Mouse (Mus musculus): ENCODE data around the gene Rpsa. TPM values are rescaled to one million over a fixed set of nuclear protein-coding genes. Genes with fewer than 3 reads are reported as not detected.

The Rpsa gene
- polyA plus RNA-seq, 1 experiment from 2014 or later: 1,323 TPM

DNA sequence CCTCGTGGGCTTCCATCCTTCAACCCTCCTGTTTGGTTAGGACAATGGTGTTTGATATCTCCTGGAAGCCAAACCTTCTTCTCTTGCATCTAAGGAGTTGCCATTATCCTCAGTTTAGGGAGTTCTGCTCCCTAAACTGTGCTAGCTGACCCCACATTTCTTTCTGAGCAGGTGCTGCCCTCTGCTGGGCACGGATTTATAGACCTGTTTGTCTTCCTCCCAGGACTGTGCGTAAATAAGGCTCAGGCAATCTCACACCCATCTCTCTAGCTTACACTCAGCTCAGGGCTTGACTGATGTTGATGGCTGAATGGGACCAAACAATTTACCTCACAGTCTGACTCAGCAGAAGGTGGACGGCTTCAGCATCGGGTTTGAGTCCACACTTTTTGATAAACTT, 43.8 kb downstream of the Rpsa start:
- no peaks in the 10 kb centered on the region for H3K27me3 ChIP-seq (ENCODE audit: insufficient read depth, low read length)
- H3K9me3 ChIP-seq (replicated peaks; ENCODE audit: low read length): no peaks in the 10 kb centered on the region
- H3K36me3 ChIP-seq (ENCODE audit: insufficient read depth, low read length): no peaks in the 10 kb centered on the region
- H3K4me3 ChIP-seq (replicated peaks; ENCODE audit: low read depth, low read length): no peak overlapping the region
- DNase-seq (ENCODE audit: low spot score) (peak; percentile 70), ATAC-seq (replicated peaks; ENCODE audit: low FRiP score, low read depth) (0 out of 2 replicates have a peak, but pooled peaks have one; percentile 33)
- H3K27ac ChIP-seq: no peak overlapping the region
- no peak overlapping the region for H3K4me2 ChIP-seq (ENCODE audit: low read length)
- no peaks in the 10 kb centered on the region for H3K4me1 ChIP-seq (replicated peaks; ENCODE audit: insufficient read depth, low read length)
- WGBS: 36% methylated on average over 5 of the region's 5 CpGs
- peak; percentile 79 for TF ChIP-seq CTCF (IDR thresholded peaks at IDR 0.05; ENCODE audit: low read depth)
- no peak overlapping the region for H3K9ac ChIP-seq (ENCODE audit: low read depth, low read length)

GRCm38 (mm10) chr9:120174436-120175137, 47.1 kb downstream of the Rpsa start:
- Histone ChIP-seq H3K4me3 (replicated peaks; ENCODE audit: low read depth, low read length) (no peak overlapping the region), H3K4me1 (replicated peaks; ENCODE audit: insufficient read depth, low read length) (no peaks in the 10 kb centered on the region), H3K9me3 (replicated peaks; ENCODE audit: low read length) (no peaks in the 10 kb centered on the region), H3K9ac (ENCODE audit: low read depth, low read length) (no peak overlapping the region), H3K27me3 (ENCODE audit: insufficient read depth, low read length) (no peaks in the 10 kb centered on the region), H3K36me3 (ENCODE audit: insufficient read depth, low read length) (no peaks in the 10 kb centered on the region), H3K27ac (no peak overlapping the region), H3K4me2 (ENCODE audit: low read length) (no peak overlapping the region)
- no peak for TF ChIP-seq CTCF (IDR thresholded peaks at IDR 0.05; ENCODE audit: low read depth)
- DNase-seq (ENCODE audit: low spot score) (no peak), ATAC-seq (replicated peaks; ENCODE audit: low FRiP score, low read depth) (no peak)
- 88% methylated on average over 18 of the region's 18 CpGs for WGBS

GRCm38 (mm10) chr9:120178813-120179212, 51.3 kb downstream of the Rpsa start:
- Histone ChIP-seq H3K27ac (no peak overlapping the region), H3K36me3 (ENCODE audit: insufficient read depth, low read length) (no peaks in the 10 kb centered on the region)

More at GRCm38 (mm10) chr9:120178813-120179212, 51.3 kb downstream of the Rpsa start:
- TF ChIP-seq CTCF (IDR thresholded peaks at IDR 0.05; ENCODE audit: low read depth): no peak
- no peak overlapping the region for H3K9ac ChIP-seq (ENCODE audit: low read depth, low read length)
- no peaks in the 10 kb centered on the region for H3K27me3 ChIP-seq (ENCODE audit: insufficient read depth, low read length)
- ATAC-seq (replicated peaks; ENCODE audit: low FRiP score, low read depth) (no peak), DNase-seq (ENCODE audit: low spot score) (no peak)
- H3K4me3 ChIP-seq (replicated peaks; ENCODE audit: low read depth, low read length): no peak overlapping the region
- H3K9me3 ChIP-seq (replicated peaks; ENCODE audit: low read length): no peaks in the 10 kb centered on the region
- H3K4me1 ChIP-seq (replicated peaks; ENCODE audit: insufficient read depth, low read length): no peaks in the 10 kb centered on the region
- 84% methylated on average over 10 of the region's 10 CpGs for WGBS
- H3K4me2 ChIP-seq (ENCODE audit: low read length): no peak overlapping the region

Other genes with a start within 250 kb of the Rpsa start
- gene Wdr48, start 232.8 kb upstream of the Rpsa start, polyA plus RNA-seq (2015; fragmentation: Nextera tagmentation; extraction: Ambion mirVana): 30.8 and 31.1 TPM in 2 replicates
- 18.3 and 19.1 TPM in 2 replicates for gene Gorasp1, start 190.1 kb upstream of the Rpsa start, polyA plus RNA-seq (2015; fragmentation: Nextera tagmentation; extraction: Ambion mirVana)
- 0.03 and 0.06 TPM in 2 replicates for gene Ttc21a, start 190.1 kb upstream of the Rpsa start, polyA plus RNA-seq (2015; fragmentation: Nextera tagmentation; extraction: Ambion mirVana)
- 4.8 and 7.8 TPM in 2 replicates for gene Csrnp1, start 143.0 kb upstream of the Rpsa start, polyA plus RNA-seq (2015; fragmentation: Nextera tagmentation; extraction: Ambion mirVana)
- 0.04 and 0.16 TPM in 2 replicates for gene Xirp1, start 104.1 kb upstream of the Rpsa start, polyA plus RNA-seq (2015; fragmentation: Nextera tagmentation; extraction: Ambion mirVana)
- 4.3 and 4.5 TPM in 2 replicates for gene Cx3cr1, start 57.8 kb upstream of the Rpsa start, polyA plus RNA-seq (2015; fragmentation: Nextera tagmentation; extraction: Ambion mirVana)
- gene Ccr8, start 35.6 kb upstream of the Rpsa start, polyA plus RNA-seq (2015; fragmentation: Nextera tagmentation; extraction: Ambion mirVana): not detected in 2 replicates
- 21.5 and 21.9 TPM in 2 replicates for gene Slc25a38, start 17.3 kb upstream of the Rpsa start, polyA plus RNA-seq (2015; fragmentation: Nextera tagmentation; extraction: Ambion mirVana)
- 0.04 TPM in 1 of 2 replicates, not detected in the other for gene Mobp, start 22.0 kb downstream of the Rpsa start, polyA plus RNA-seq (2015; fragmentation: Nextera tagmentation; extraction: Ambion mirVana)
- 0.19 and 0.34 TPM in 2 replicates for gene Myrip, start 173.8 kb downstream of the Rpsa start, polyA plus RNA-seq (2015; fragmentation: Nextera tagmentation; extraction: Ambion mirVana)